Mouse (Mus musculus) myocyte (in vitro differentiated cells): ENCODE results near the gene Amer1. TPM values are rescaled to one million over a fixed set of nuclear protein-coding genes. Genes with fewer than 3 reads are reported as not detected.

Source experiments
- H3K27me3 ChIP-seq: one replicate; pipeline ENCODE4 v1.6.1; 2011; ENCODE audit not compliant: control insufficient read depth, insufficient read depth, insufficient read length
- H3K36me3 ChIP-seq: one replicate; pipeline ENCODE4 v1.6.1; 2011; ENCODE audit not compliant: control insufficient read depth, insufficient read depth
- H3K4me2 ChIP-seq: one replicate; pipeline ENCODE4 v1.6.1; 2011; ENCODE audit warnings: low read depth, control low read depth
- H3K4me3 ChIP-seq: one replicate; pipeline ENCODE4 v1.5.1; 2011; ENCODE audit warnings: mild to moderate bottlenecking, control low read depth, moderate library complexity
- H3K79me2 ChIP-seq: one replicate; pipeline ENCODE4 v1.6.1; 2011; ENCODE audit not compliant: control insufficient read depth, insufficient read depth
- H3ac ChIP-seq: one replicate; pipeline ENCODE4 v1.6.1; 2011; ENCODE audit not compliant: control insufficient read depth, insufficient read length
- CEBPB ChIP-seq: IDR thresholded peaks from 2 replicates; pipeline ENCODE4 v1.6.1; 2011; ENCODE audit warnings: mild to moderate bottlenecking, moderate library complexity; ENCODE audit not compliant: poor library complexity, insufficient read depth, severe bottlenecking
- E2F4 ChIP-seq: IDR thresholded peaks from one replicate; pipeline ENCODE4 v1.6.1; 2011; ENCODE audit warnings: mild to moderate bottlenecking, control low read depth, moderate library complexity; ENCODE audit not compliant: insufficient read depth
- MAX ChIP-seq: IDR thresholded peaks from one replicate; pipeline ENCODE4 v1.6.1; 2011; ENCODE audit warnings: low read depth, mild to moderate bottlenecking, control low read depth
- MYOD1 ChIP-seq, 3 experiments: IDR thresholded peaks; one replicate each; pipeline ENCODE4 v1.6.1; 2011; ENCODE audit warnings: control low read depth in 2 of 3, low read depth in 2 of 3, mild to moderate bottlenecking in 2 of 3, moderate library complexity in 1 of 3; ENCODE audit not compliant: insufficient read length in 2 of 3, control insufficient read depth in 1 of 3
- POLR2A ChIP-seq: IDR thresholded peaks from one replicate; pipeline ENCODE4 v1.6.1; 2011; ENCODE audit warnings: low read depth, mild to moderate bottlenecking, control low read depth, moderate library complexity; ENCODE audit not compliant: insufficient read length
- POLR2AphosphoS2 ChIP-seq: IDR thresholded peaks from one replicate; pipeline ENCODE4 v1.6.1; 2011; ENCODE audit warnings: low read depth, control low read depth; ENCODE audit not compliant: insufficient read length
- SRF ChIP-seq: IDR thresholded peaks from one replicate; pipeline ENCODE4 v1.6.1; 2011; ENCODE audit warnings: low read depth; ENCODE audit not compliant: control insufficient read depth, insufficient read length
- TCF12 ChIP-seq: IDR thresholded peaks from one replicate; pipeline ENCODE4 v1.6.1; 2011; ENCODE audit warnings: mild to moderate bottlenecking, control low read depth; ENCODE audit not compliant: poor library complexity, insufficient read depth, severe bottlenecking
- TCF3 ChIP-seq: IDR thresholded peaks from one replicate; pipeline ENCODE4 v1.6.1; 2011; ENCODE audit warnings: low read depth, control low read depth; ENCODE audit not compliant: insufficient read length
- polyA plus RNA-seq: library from polyadenylated mRNA; unstranded; fragments of >200 nt; fragmentation: generic; extraction: Trizol; gene quantifications from one replicate; pipeline ENCODE4 v1.2.1, GENCODE M21; 2012; ENCODE audit warnings: missing spikeins

The Amer1 gene
- polyA plus RNA-seq, 1 experiment, result 1.9 TPM

- Histone ChIP-seq H3K36me3 (no peaks in the 10 kb centered on the region), H3K4me3 (no peak overlapping the region), H3K27me3 (no peaks in the 10 kb centered on the region), H3K4me2 (no peak overlapping the region), H3ac (no peak overlapping the region), H3K79me2 (peaks cover 4% of the 10 kb centered on the region)
- TF ChIP-seq MYOD1 (IDR thresholded peaks at IDR 0.05; ENCODE audit: control insufficient read depth in 1 of 3, insufficient read length in 2 of 3, low read depth in 2 of 3) (no peak), POLR2AphosphoS2 (no peak), SRF (no peak), E2F4 (no peak), MAX (no peak)
These were observed 6.2 kb downstream of the Amer1 start for GRCm38 (mm10) chrX:95438491-95438890.

- no peaks in the 10 kb centered on the region for H3K36me3 ChIP-seq
- H3K4me3 ChIP-seq, result no peak overlapping the region
- H3K79me2 ChIP-seq, result peaks cover 4% of the 10 kb centered on the region
- no peak overlapping the region for H3ac ChIP-seq
- H3K4me2 ChIP-seq, result no peak overlapping the region
- H3K27me3 ChIP-seq, result no peaks in the 10 kb centered on the region
- TF ChIP-seq TCF12, result no peak
- TF ChIP-seq E2F4, result no peak
- TF ChIP-seq TCF3, result no peak
- TF ChIP-seq CEBPB, result no peak
- TF ChIP-seq MAX, result no peak
These were observed 7.4 kb downstream of the Amer1 start for GRCm38 (mm10) chrX:95437236-95437635.

GRCm38 (mm10) chrX:95373101-95373500 is 71.6 kb downstream of the Amer1 start:
- no peak overlapping the region for H3ac ChIP-seq
- H3K36me3 ChIP-seq, result no peaks in the 10 kb centered on the region
- H3K27me3 ChIP-seq, result no peaks in the 10 kb centered on the region
- H3K79me2 ChIP-seq, result no peaks in the 10 kb centered on the region
- no peak overlapping the region for H3K4me2 ChIP-seq
- H3K4me3 ChIP-seq, result no peak overlapping the region
- TF ChIP-seq POLR2A (no peak), MYOD1 (IDR thresholded peaks at IDR 0.05; ENCODE audit: control insufficient read depth in 1 of 3, insufficient read length in 2 of 3, low read depth in 2 of 3) (no peak)

Other genes with a start within 250 kb of the Amer1 start
- 2.4 TPM for gene Arhgef9, start 248.0 kb downstream of the Amer1 start, polyA plus RNA-seq
- gene Asb12, start 113.1 kb upstream of the Amer1 start, polyA plus RNA-seq, result 0.07 TPM
- not detected for gene Pfn5, start 113.2 kb upstream of the Amer1 start, polyA plus RNA-seq
- 2.2 TPM for gene Zc4h2, start 213.6 kb upstream of the Amer1 start, polyA plus RNA-seq